Mouse (Mus musculus) hindbrain, embryonic 11.5 days (tissue): ENCODE measurements around the gene Fem1a. TPM values are rescaled to one million over a fixed set of nuclear protein-coding genes. Genes with fewer than 3 reads are reported as not detected.
A peak's percentile ranks its signal among the peaks of the same experiment; 100 is the strongest.

Source experiments
- ATAC-seq: fragments of 200-750 bp; cut with Nextera tagmentation; 2 replicates; pipeline ENCODE4 v1.8.0; 2017; ENCODE audit warnings: mild to moderate bottlenecking, moderate TSS enrichment, moderate library complexity; ENCODE audit not compliant: low FRiP score
- DNase-seq: peaks from one replicate; pipeline ENCODE4 v3.0.0-alpha.2; 2015; ENCODE audit warnings: low spot score
- H3K27ac ChIP-seq: fragments of 300-500 bp; sonication (generic); 2 replicates; pipeline ENCODE4 v1.5.1; 2014; ENCODE audit warnings: mild to moderate bottlenecking, low read depth, low read length
- H3K27me3 ChIP-seq: fragments of 300-500 bp; sonication (generic); 2 replicates; pipeline ENCODE4 v1.6.1; 2014; ENCODE audit warnings: mild to moderate bottlenecking, low read length, moderate library complexity, mixed read lengths; ENCODE audit not compliant: control insufficient read depth, insufficient read depth
- H3K36me3 ChIP-seq: fragments of 300-500 bp; sonication (generic); 2 replicates; pipeline ENCODE4 v1.6.1; 2014; ENCODE audit warnings: mild to moderate bottlenecking, low read length, moderate library complexity, mixed read lengths; ENCODE audit not compliant: control insufficient read depth, insufficient read depth
- H3K4me1 ChIP-seq: fragments of 300-500 bp; sonication (generic); replicated peaks from 2 replicates; pipeline ENCODE4 v1.6.1; 2014; ENCODE audit warnings: low read length, mixed read lengths; ENCODE audit not compliant: control insufficient read depth, insufficient read depth
- H3K4me2 ChIP-seq: fragments of 300-500 bp; sonication (generic); replicated peaks from 2 replicates; pipeline ENCODE4 v1.6.1; 2014; ENCODE audit warnings: mild to moderate bottlenecking, low read depth, low read length
- H3K4me3 ChIP-seq: fragments of 300-500 bp; sonication (generic); 2 replicates; pipeline ENCODE4 v1.5.1; 2014; ENCODE audit warnings: low read depth, low read length
- H3K9ac ChIP-seq: fragments of 300-500 bp; sonication (generic); 2 replicates; pipeline ENCODE4 v1.6.1; 2014; ENCODE audit warnings: low read depth, low read length
- H3K9me3 ChIP-seq: fragments of 300-500 bp; sonication (generic); 2 replicates; pipeline ENCODE4 v1.6.1; 2016; ENCODE audit warnings: low read length; ENCODE audit not compliant: control insufficient read depth
- WGBS: fragments of 180-500 bp; shearing (Covaris S2); extraction: QIAGEN DNeasy Blood & Tissue Kit; methylation state at CpG from one replicate; pipeline ENCODE4 v1.1.7; 2014; 5-methylcytosine and 5-hydroxymethylcytosine counted together
- polyA plus RNA-seq: library from polyadenylated mRNA; unstranded; fragments of >200 nt; fragmentation: Nextera tagmentation; extraction: Ambion mirVana; gene quantifications from 2 replicates; pipeline ENCODE4 v1.2.1, GENCODE M21; 2014

Fem1a gene
- polyA plus RNA-seq, 1 experiment from 2014 or later: 12.8 TPM

GRCm38 (mm10) chr17:56289371-56290331, 33.0 kb downstream of the Fem1a start:
- peak overlapping the region; percentile 39 for H3K4me3 ChIP-seq
- H3K27me3 ChIP-seq: no peaks in the 10 kb centered on the region
- peak overlapping the region; percentile 56 for H3K4me2 ChIP-seq
- H3K9me3 ChIP-seq: no peaks in the 10 kb centered on the region
- H3K9ac ChIP-seq: peak overlapping the region; percentile 47
- H3K27ac ChIP-seq: peak overlapping the region; percentile 76
- 3% methylated on average over 23 of the region's 23 CpGs for WGBS
- ATAC-seq (peak; percentile 15; the same call in 1 of the 2 replicates), DNase-seq (peak; percentile 66)
- peaks cover 7% of the 10 kb centered on the region for H3K4me1 ChIP-seq
- H3K36me3 ChIP-seq: no peaks in the 10 kb centered on the region

GRCm38 (mm10) chr17:56290388-56291170, 34.0 kb downstream of the Fem1a start:
- DNase-seq (peak; percentile 92), ATAC-seq (peak; percentile 72)
- Histone ChIP-seq H3K4me2 (peak overlapping the region; percentile 56), H3K4me1 (peaks cover 7% of the 10 kb centered on the region), H3K27ac (peak overlapping the region; percentile 76), H3K9ac (peak overlapping the region; percentile 47), H3K27me3 (no peaks in the 10 kb centered on the region), H3K36me3 (no peaks in the 10 kb centered on the region), H3K4me3 (peak overlapping the region; percentile 39), H3K9me3 (no peaks in the 10 kb centered on the region)
- 4% methylated on average over 17 of the region's 17 CpGs for WGBS

- H3K9ac ChIP-seq: peak overlapping the region; percentile 52
- H3K27me3 ChIP-seq: no peaks in the 10 kb centered on the region
- peak overlapping the region; percentile 56 for H3K4me2 ChIP-seq
- no peaks in the 10 kb centered on the region for H3K9me3 ChIP-seq
- H3K4me1 ChIP-seq: peaks cover 7% of the 10 kb centered on the region
- peak; percentile 86 for ATAC-seq
- peak; percentile 91 for DNase-seq
- H3K27ac ChIP-seq: peak overlapping the region; percentile 76
- H3K36me3 ChIP-seq: no peaks in the 10 kb centered on the region
- WGBS: 0% methylated on average over 16 of the region's 16 CpGs
- peak overlapping the region; percentile 12; the same call in 1 of the 2 replicates for H3K4me3 ChIP-seq
Measured at GRCm38 (mm10) chr17:56291171-56291511, 34.5 kb downstream of the Fem1a start.

GRCm38 (mm10) chr17:56291826-56292475, 35.3 kb downstream of the Fem1a start:
- Histone ChIP-seq H3K4me2 (no peak overlapping the region), H3K27me3 (no peaks in the 10 kb centered on the region), H3K9me3 (no peaks in the 10 kb centered on the region), H3K9ac (no peak overlapping the region), H3K4me3 (no peak overlapping the region), H3K27ac (no peak overlapping the region), H3K4me1 (peaks cover 7% of the 10 kb centered on the region), H3K36me3 (no peaks in the 10 kb centered on the region)
- ATAC-seq (0 out of 2 replicates have a peak, but pooled peaks have one; percentile 3), DNase-seq (no peak)
- WGBS: 66% methylated on average over 7 of the region's 7 CpGs

GRCm38 (mm10) chr17:56292531-56293222, 36.1 kb downstream of the Fem1a start, which contains the start of gene Plin3:
Gene Plin3 (minus strand): TSS chr17:56292873.
- DNase-seq (no peak), ATAC-seq (no peak)
- 87% methylated on average over 4 of the region's 4 CpGs for WGBS
- H3K36me3 ChIP-seq: no peaks in the 10 kb centered on the region
- no peaks in the 10 kb centered on the region for H3K9me3 ChIP-seq
- H3K27ac ChIP-seq: no peak within 1 kb of the TSS
- no peaks in the 10 kb centered on the region for H3K27me3 ChIP-seq
- H3K4me2 ChIP-seq: no peak within 1 kb of the TSS
- peaks cover 7% of the 10 kb centered on the region for H3K4me1 ChIP-seq
- H3K9ac ChIP-seq: no peak within 1 kb of the TSS
- no peak within 1 kb of the TSS for H3K4me3 ChIP-seq

GRCm38 (mm10) chr17:56293291-56293690, 36.7 kb downstream of the Fem1a start:
- Histone ChIP-seq H3K36me3 (no peaks in the 10 kb centered on the region), H3K4me3 (no peak overlapping the region), H3K4me1 (peaks cover 5% of the 10 kb centered on the region), H3K9ac (no peak overlapping the region), H3K27me3 (no peaks in the 10 kb centered on the region), H3K4me2 (no peak overlapping the region), H3K27ac (no peak overlapping the region), H3K9me3 (no peaks in the 10 kb centered on the region)
- ATAC-seq (no peak), DNase-seq (no peak)
- WGBS: 65% methylated on average over 1 of the region's 1 CpGs

GRCm38 (mm10) chr17:56294241-56294640, 37.6 kb downstream of the Fem1a start:
- WGBS: 88% methylated on average over 19 of the region's 19 CpGs
- H3K4me2 ChIP-seq: no peak overlapping the region
- DNase-seq: no peak
- ATAC-seq: no peak
- H3K4me1 ChIP-seq: peaks cover 5% of the 10 kb centered on the region
- H3K9ac ChIP-seq: no peak overlapping the region
- no peaks in the 10 kb centered on the region for H3K27me3 ChIP-seq
- H3K27ac ChIP-seq: no peak overlapping the region
- no peaks in the 10 kb centered on the region for H3K9me3 ChIP-seq
- H3K36me3 ChIP-seq: no peaks in the 10 kb centered on the region
- no peak overlapping the region for H3K4me3 ChIP-seq

- no peak for DNase-seq
- Histone ChIP-seq H3K9ac (no peak overlapping the region), H3K4me1 (no peaks in the 10 kb centered on the region), H3K36me3 (no peaks in the 10 kb centered on the region), H3K27me3 (no peaks in the 10 kb centered on the region), H3K4me3 (no peak overlapping the region), H3K27ac (no peak overlapping the region), H3K9me3 (no peaks in the 10 kb centered on the region), H3K4me2 (no peak overlapping the region)
- ATAC-seq: no peak
- WGBS: 74% methylated on average over 1 of the region's 1 CpGs
Measured at GRCm38 (mm10) chr17:56296201-56296600, 39.6 kb downstream of the Fem1a start.
